Mouse (Mus musculus) megakaryocyte progenitor cell, adult 5-6 weeks (primary cell): ENCODE measurements around the gene Bphl. TPM values are rescaled to one million over a fixed set of nuclear protein-coding genes. Genes with fewer than 3 reads are reported as not detected.
A peak's percentile ranks its signal among the peaks of the same experiment; 100 is the strongest.

Experiments
- ATAC-seq: replicated peaks from 2 replicates; pipeline ENCODE4 v1.8.0; 2016; ENCODE audit warnings: mild to moderate bottlenecking, moderate TSS enrichment, inconsistent platforms; ENCODE audit not compliant: poor library complexity
- total RNA-seq, 2 experiments: library from RNA; stranded (forward) in 1 of 2; stranded (reverse) in 1 of 2; fragments of 157-497, 149-512 nt in 1 of 2; fragments of 200-1000 nt in 1 of 2; gene quantifications; 2 replicates each; pipeline versions ENCODE4 v1.2.3 to v1.2.4; 2015 to 2017

The Bphl gene
- total RNA-seq, 2 experiments from 2014 or later: 70.3 to 115 TPM

DNA sequence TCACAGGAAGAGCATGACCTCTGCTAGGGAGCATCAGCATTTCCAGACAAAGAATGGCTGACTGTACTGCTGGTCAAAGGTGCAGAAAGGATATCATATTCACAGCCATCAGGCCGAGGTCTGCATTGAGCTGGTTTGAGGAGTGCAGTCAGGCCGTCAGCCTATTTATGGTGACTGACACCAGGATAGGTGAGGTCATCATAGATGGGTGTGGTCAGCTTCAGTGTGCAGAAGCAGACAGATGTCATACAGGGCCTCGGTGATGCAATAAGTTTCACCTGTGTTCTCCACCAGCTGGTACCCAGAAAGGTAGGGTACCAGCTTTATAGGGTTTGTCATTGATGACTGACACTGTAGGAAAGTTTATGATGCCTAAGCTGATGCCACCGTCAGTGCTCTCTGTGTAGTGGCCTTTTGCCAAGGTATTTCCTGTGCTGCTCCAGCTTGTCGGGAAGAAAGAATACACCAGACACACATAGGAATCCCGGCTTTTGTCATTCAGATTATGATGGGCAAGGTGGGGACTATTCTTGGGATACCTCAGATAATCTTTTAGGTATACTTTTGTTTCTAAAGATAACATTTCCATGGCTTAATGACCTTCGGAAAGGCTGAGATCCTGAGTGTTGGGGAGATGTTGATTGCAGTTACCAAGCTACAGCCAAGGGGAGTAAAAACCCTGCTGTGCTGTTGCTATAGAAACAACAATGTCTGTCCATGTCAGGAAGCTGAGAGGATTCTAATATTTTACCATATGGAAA is 49.8 kb downstream of the Bphl start:
- ATAC-seq: no peak

DNA sequence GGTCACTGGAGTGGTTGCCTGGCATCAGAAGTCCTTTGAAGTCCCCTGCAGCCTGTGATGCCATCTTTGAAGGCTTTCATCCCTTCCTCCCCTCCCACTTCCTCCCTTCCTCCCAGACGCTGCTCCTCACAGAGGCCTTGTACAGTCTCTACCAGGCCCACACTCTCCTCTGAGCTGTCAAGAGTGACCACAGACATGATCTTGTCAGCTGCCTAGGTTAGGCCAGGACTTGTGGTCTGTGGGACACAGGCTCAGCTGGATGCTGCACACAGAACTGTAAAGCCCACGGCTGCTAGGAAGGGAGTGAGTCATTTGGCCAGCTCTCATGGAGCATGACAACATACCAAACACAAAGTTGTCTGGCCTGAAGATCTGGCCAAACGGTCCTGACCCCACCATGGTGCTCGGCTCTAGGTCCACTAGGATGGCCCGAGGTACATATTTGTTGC is 50.8 kb downstream of the Bphl start:
- ATAC-seq: peak; percentile 62

DNA sequence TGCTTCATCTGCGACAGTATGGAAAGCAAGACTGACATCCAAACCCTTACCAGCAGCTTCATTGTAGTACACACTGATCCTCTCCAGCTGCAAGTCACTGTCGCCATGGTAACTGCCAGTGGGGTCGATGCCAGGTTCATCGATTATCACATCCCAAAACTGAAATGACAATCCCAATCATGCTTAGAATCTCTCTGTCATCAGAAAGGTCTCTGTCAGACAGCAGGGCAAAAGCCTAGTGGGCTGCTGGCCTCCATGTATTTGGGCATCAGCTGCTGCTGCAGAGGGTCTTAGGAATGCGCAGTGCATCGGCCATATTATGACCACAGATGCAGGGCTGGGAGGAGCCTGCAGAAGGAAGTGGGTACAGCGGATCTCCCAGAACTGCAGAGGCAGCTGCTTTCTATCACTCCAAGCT is 51.5 kb downstream of the Bphl start:
- ATAC-seq: peak; percentile 72

- ATAC-seq: no peak
Observed at GRCm38 (mm10) chr13:34089358-34089757, 52.0 kb downstream of the Bphl start.

- ATAC-seq: no peak
Observed at GRCm38 (mm10) chr13:34095542-34096435, 58.4 kb downstream of the Bphl start.

GRCm38 (mm10) chr13:34096455-34096854 is 59.1 kb downstream of the Bphl start:
- no peak for ATAC-seq

DNA sequence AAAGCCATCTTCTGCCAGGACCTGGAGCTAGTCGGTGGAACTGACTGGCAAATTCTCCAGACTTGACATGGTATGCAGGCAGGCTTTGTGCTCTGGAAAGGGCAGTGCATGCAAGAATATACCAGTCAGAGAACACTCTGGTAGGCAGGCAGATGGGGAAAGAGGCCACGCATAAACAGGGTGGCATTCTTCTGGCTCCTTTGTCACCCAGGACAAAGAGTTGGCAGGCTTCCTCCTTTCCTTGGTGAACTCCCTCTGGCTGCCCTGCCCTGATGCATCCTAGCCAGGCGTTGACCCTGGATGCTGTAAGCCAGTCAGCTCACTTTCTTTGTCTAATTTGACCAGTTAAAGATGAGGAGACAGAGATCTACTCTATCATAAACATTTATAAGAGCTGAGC is 59.7 kb downstream of the Bphl start:
- no peak for ATAC-seq

GRCm38 (mm10) chr13:34100733-34101132 is 63.3 kb downstream of the Bphl start:
- peak; percentile 87 for ATAC-seq

DNA sequence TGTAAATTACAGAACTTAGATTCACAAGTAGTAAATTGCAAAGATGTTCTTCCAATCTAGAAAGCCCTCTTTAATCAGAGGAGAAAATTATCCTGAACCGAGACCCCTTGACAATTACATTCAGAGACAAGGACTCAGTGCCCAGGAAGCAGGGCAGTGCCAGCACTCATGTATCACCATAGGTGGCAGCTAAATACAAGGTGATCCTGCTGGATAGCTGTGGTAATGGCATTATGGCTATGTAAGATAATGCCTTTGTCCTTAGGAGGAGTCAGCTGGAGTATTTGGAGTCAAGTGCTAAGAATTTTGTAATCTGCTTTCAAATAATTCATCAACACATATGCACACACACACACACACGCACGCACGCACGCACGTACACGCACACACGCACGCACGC is 63.9 kb downstream of the Bphl start:
- ATAC-seq: peak; percentile 66

GRCm38 (mm10) chr13:34101908-34102307 is 64.5 kb downstream of the Bphl start:
- ATAC-seq: peak; percentile 53

GRCm38 (mm10) chr13:34105364-34105763 is 68.0 kb downstream of the Bphl start:
- no peak for ATAC-seq

GRCm38 (mm10) chr13:34106256-34106655 is 68.9 kb downstream of the Bphl start:
- no peak for ATAC-seq

DNA sequence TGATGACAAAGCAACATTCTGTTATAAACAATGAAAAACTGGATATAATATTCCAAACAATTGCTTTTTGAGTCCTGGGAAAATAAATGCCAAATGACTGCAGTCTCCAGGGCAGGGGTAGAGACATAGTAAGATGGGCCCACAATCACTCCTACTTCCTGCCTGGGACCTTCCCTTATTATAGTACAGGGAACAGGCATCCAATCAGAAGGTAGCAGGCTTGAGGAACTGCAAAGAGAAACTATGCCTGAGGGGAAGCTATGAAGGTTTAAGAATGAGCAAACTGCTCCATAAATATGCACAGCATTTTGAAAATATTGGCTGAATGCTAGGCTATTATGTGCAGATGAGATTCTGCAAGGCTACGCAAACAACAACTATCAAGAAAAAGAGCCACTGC is 69.6 kb downstream of the Bphl start:
- ATAC-seq: peak; percentile 90

GRCm38 (mm10) chr13:34109035-34109676 is 71.8 kb downstream of the Bphl start:
- no peak for ATAC-seq

GRCm38 (mm10) chr13:34109677-34110058 is 72.3 kb downstream of the Bphl start:
- ATAC-seq: peak; percentile 41

- no peak for ATAC-seq
Observed at GRCm38 (mm10) chr13:34111019-34111418, 73.6 kb downstream of the Bphl start.

DNA sequence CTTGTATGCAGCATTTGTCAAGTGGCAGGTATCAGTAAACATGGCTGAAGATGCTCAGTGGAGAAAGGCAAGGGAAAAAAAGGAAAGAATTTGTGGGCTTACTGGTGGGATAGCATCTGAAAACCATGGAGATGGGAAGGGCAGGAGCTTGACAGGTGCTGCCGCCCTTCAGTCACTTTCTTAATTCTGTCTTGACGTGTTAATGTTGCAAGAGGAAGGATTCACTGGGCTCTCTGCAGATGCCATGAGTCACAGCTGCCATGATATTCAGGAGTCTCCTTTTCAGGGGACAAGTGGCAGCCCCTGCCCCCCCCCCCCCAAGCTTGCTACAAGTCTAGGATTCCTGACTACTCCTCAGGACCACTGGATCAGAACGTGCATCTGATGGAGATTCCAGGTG is 74.5 kb downstream of the Bphl start:
- ATAC-seq: no peak

GRCm38 (mm10) chr13:34112369-34113081 is 75.1 kb downstream of the Bphl start:
- ATAC-seq: no peak

DNA sequence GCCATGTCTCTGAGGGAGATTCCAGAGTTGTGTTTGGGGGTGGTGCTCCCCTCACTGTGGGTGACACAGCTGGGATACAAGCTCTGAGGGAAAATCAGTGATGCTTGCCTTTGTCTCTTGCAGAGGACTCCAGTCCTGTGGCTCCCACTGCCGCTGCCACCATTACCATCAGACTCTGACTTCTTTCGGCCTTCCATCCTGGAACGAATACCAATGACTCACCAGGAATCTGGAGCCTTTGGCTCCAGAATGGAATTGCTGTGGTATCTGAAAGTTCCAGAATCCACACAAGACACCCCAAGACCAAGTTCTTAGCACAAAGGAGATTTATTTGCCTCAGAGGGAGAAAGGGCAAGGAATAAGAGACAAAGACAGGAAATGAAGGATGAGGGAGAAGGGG is 75.7 kb downstream of the Bphl start:
- no peak for ATAC-seq

DNA sequence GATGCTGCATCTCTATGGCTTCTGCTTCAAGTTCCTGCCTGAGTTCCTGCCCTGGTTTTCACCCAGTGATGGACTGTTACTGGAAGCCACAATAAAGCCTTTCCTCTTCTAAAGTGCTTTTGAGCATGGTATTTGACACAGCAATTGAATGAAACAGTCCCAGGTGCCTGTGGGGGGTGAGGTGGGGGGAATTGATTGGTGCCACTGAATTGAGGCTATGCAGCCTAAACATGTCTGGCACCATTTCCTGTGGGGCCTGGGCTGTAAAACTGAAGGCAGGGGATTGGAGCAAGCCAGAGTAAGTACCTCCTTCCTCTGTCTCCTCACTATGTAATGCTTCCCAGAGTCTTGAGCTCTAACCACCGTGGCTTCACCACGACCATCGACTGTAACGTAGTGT is 77.3 kb downstream of the Bphl start:
- ATAC-seq: no peak

DNA sequence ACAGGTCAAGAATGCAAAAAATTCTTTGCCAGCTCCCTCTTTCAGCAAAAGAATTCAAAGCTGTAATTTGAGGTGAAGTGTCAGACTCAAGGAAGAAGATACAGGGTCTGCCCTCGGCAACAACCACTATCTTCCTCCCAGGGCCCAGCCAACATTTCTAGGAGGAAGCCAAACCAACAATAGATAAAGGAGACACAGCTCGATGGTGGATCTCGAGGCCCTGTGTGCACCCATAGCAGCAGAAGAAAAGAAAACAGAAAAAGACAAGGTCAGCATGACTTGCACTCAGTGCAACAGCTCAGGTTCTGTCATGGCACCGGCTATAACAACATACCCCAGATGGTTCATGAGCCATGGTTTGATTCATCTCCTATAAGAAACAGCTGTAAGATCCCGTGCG is 79.1 kb downstream of the Bphl start:
- 0 out of 2 replicates have a peak, but pooled peaks have one; percentile 23 for ATAC-seq
